Mouse (Mus musculus) kidney, adult 2 months (tissue): Measurements from ENCODE around the gene Ankrd54.

Experiments used
- CTCF ChIP-seq: fragments of 200-500 bp; conservative IDR thresholded peaks from 2 replicates; pipeline ENCODE4 v1.5.1; 2011; ENCODE audit warnings: low read depth, mild to moderate bottlenecking, control low read depth, low read length, moderate library complexity, mixed read lengths; ENCODE audit not compliant: insufficient read depth, insufficient read length
- POLR2A ChIP-seq: fragments of 200-500 bp; IDR thresholded peaks from one replicate; pipeline ENCODE4 v1.6.1; 2011; ENCODE audit warnings: low read depth, low read length, control low read depth

DNA sequence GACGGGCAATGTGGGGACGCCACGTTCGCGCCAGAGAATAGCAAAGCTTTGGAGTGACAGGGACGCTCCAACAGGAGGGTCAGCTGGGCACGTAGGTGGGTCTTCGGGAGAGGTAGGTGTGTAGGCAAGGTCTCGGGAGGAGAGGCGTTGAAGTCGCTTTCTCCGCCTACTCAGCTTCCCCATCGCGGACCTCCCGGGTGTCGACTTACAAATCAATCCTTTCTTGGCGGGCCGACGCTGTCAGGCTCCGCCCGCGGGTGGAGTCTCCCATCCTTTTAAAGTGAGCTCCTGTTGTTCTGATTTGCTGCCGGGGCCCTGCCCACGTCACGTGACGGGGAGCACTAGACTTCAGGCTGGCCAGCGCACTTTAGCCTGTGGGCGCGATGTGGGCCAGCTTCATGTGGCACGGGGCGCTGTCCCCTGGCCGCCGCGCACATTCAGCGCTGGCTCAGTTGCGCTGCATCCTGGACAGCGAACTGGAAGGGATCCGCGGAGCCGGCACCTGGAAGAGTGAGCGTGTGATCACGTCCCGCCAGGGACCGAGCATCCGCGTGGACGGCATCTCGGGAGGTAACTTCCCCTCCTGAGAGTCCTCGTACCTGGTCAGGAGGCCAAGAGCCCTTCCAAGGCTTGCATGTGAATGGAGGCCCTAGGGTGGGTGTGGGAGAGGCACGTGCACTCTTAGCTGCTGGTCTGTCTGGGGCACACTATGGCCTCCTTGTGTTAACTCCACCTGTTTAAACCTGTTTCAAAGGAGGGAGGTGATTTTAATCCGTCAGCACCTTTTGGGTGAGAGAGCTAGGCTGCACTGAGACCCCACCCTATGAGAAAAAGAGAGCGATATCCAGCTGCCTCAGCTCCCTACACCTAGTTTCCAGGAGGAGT lies 31.9 kb downstream of the Ankrd54 start:
- TF ChIP-seq POLR2A (peak; percentile 84), CTCF (no peak)
